Mouse (Mus musculus) liver, postnatal 0 days (tissue): ENCODE measurements around the gene Map3k4. TPM values are rescaled to one million over a fixed set of nuclear protein-coding genes. Genes with fewer than 3 reads are reported as not detected.
"Not testable (repeated sequence)": the region's sequence is repeated elsewhere in the genome, so short reads cannot be mapped to it uniquely, and the experiment has no call there.

Source experiments
- ATAC-seq: fragments of 200-750 bp; cut with Nextera tagmentation; 2 replicates; pipeline ENCODE4 v1.8.0; 2017; ENCODE audit warnings: mild to moderate bottlenecking, moderate library complexity
- DNase-seq: peaks from one replicate; pipeline ENCODE4 v3.0.0-alpha.2; 2016
- H3K27ac ChIP-seq: fragments of 300-500 bp; sonication (generic); 2 replicates; pipeline ENCODE4 v1.5.1; 2014; ENCODE audit warnings: antibody characterized with exemption, moderate library complexity, mild to moderate bottlenecking, low read depth
- H3K27me3 ChIP-seq: fragments of 300-500 bp; sonication (generic); 2 replicates; pipeline ENCODE4 v1.6.1; 2014; ENCODE audit warnings: low read length, control low read depth, mixed read lengths; ENCODE audit not compliant: insufficient read depth
- H3K36me3 ChIP-seq: fragments of 300-500 bp; sonication (generic); replicated peaks from 2 replicates; pipeline ENCODE4 v1.6.1; 2014; ENCODE audit warnings: mild to moderate bottlenecking, control low read depth, low read length, moderate library complexity, mixed read lengths; ENCODE audit not compliant: insufficient read depth
- H3K4me1 ChIP-seq: fragments of 300-500 bp; sonication (generic); 2 replicates; pipeline ENCODE4 v1.6.1; 2014; ENCODE audit warnings: antibody characterized with exemption, mild to moderate bottlenecking, control low read depth; ENCODE audit not compliant: insufficient read depth
- H3K4me2 ChIP-seq: fragments of 300-500 bp; sonication (generic); 2 replicates; pipeline ENCODE4 v1.6.1; 2014; ENCODE audit warnings: low read depth, mild to moderate bottlenecking, low read length, moderate library complexity, mixed read lengths
- H3K4me3 ChIP-seq: fragments of 300-500 bp; sonication (generic); 2 replicates; pipeline ENCODE4 v1.5.1; 2014; ENCODE audit warnings: low read depth, low read length
- H3K9ac ChIP-seq: fragments of 300-500 bp; sonication (generic); replicated peaks from 2 replicates; pipeline ENCODE4 v1.6.1; 2014; ENCODE audit warnings: mild to moderate bottlenecking, moderate library complexity
- H3K9me3 ChIP-seq: fragments of 300-500 bp; sonication (generic); 2 replicates; pipeline ENCODE4 v1.6.1; 2016; ENCODE audit warnings: mild to moderate bottlenecking, control low read depth, low read length, mixed read lengths
- CTCF ChIP-seq: sonication (generic); IDR thresholded peaks from 2 replicates; pipeline ENCODE4 v1.5.1; 2016; ENCODE audit warnings: antibody characterized with exemption, low read depth
- EP300 ChIP-seq: IDR thresholded peaks from 2 replicates; pipeline ENCODE4 v1.6.1; 2016; ENCODE audit warnings: antibody characterized with exemption, low read depth, mild to moderate bottlenecking
- WGBS: fragments of 180-500 bp; shearing (Covaris S2); extraction: QIAGEN DNeasy Blood & Tissue Kit; methylation state at CpG from one replicate; pipeline ENCODE4 v1.1.7; 2014; ENCODE audit not compliant: insufficient replicate concordance; 5-methylcytosine and 5-hydroxymethylcytosine counted together
- polyA plus RNA-seq: library from polyadenylated mRNA; unstranded; fragments of >200 nt; fragmentation: Nextera tagmentation; extraction: Ambion mirVana; gene quantifications from 2 replicates; pipeline ENCODE4 v1.2.1, GENCODE M21; 2015

The Map3k4 gene
- polyA plus RNA-seq, 1 experiment from 2014 or later = 13.0 TPM

- Histone ChIP-seq H3K9ac (no peak overlapping the region), H3K27me3 (no peaks in the 10 kb centered on the region), H3K4me1 (peaks cover 11% of the 10 kb centered on the region), H3K4me3 (no peak overlapping the region), H3K4me2 (peak overlapping the region; percentile 20; the same call in 1 of the 2 replicates), H3K36me3 (no peaks in the 10 kb centered on the region), H3K27ac (peak overlapping the region; percentile 31), H3K9me3 (no peaks in the 10 kb centered on the region)
- peak; percentile 52 for DNase-seq
- peak; percentile 73 for ATAC-seq
- TF ChIP-seq CTCF (no peak), EP300 (no peak)
- 71% methylated on average over 14 of the region's 14 CpGs for WGBS
These were observed 18.4 kb downstream of the Map3k4 start for GRCm38 (mm10) chr17:12300127-12300675.

DNA sequence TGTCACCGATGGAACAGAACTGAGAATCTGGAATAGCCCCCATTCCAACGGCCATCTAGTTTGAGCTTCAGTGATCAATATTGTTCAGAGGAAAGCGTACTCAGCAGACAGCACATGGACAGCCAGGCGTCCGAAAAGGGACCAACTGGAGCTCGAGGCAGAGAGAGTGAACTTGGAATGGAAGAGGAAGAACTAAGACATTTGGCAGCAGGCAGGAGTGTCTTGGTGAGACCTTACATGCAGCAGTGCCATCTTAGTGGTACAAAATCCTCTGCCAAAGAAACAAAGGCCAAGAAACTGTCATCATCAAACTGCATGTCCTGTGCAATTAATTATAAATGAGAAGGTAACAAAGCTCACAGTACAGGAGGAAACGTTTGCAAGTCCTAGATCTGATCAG lies 19.2 kb downstream of the Map3k4 start:
- Histone ChIP-seq H3K4me2 (no peak overlapping the region), H3K27ac (peak overlapping the region; percentile 29; the same call in 1 of the 2 replicates)

GRCm38 (mm10) chr17:12297978-12298377 lies 20.6 kb downstream of the Map3k4 start:
- DNase-seq (no peak), ATAC-seq (no peak)
- H3K4me2 ChIP-seq = no peak overlapping the region
- H3K9me3 ChIP-seq = no peaks in the 10 kb centered on the region
- H3K4me3 ChIP-seq = no peak overlapping the region
- WGBS = 73% methylated on average over 4 of the region's 4 CpGs
- no peaks in the 10 kb centered on the region for H3K27me3 ChIP-seq
- no peak overlapping the region for H3K9ac ChIP-seq
- H3K27ac ChIP-seq = 0 out of 2 replicates have a peak overlapping the region, but pooled peaks have one; percentile 2
- H3K36me3 ChIP-seq = no peaks in the 10 kb centered on the region
- TF ChIP-seq EP300 = no peak
- TF ChIP-seq CTCF = no peak
- peaks cover 11% of the 10 kb centered on the region for H3K4me1 ChIP-seq

More for the DNA sequence above, 19.2 kb downstream of the Map3k4 start:
- TF ChIP-seq EP300 (no peak), CTCF (no peak)
- peaks cover 11% of the 10 kb centered on the region for H3K4me1 ChIP-seq
- ATAC-seq (no peak), DNase-seq (no peak)
- H3K36me3 ChIP-seq = no peaks in the 10 kb centered on the region
- H3K9me3 ChIP-seq = no peaks in the 10 kb centered on the region
- WGBS = 57% methylated on average over 7 of the region's 7 CpGs
- no peak overlapping the region for H3K9ac ChIP-seq
- no peak overlapping the region for H3K4me3 ChIP-seq
- no peaks in the 10 kb centered on the region for H3K27me3 ChIP-seq

DNA sequence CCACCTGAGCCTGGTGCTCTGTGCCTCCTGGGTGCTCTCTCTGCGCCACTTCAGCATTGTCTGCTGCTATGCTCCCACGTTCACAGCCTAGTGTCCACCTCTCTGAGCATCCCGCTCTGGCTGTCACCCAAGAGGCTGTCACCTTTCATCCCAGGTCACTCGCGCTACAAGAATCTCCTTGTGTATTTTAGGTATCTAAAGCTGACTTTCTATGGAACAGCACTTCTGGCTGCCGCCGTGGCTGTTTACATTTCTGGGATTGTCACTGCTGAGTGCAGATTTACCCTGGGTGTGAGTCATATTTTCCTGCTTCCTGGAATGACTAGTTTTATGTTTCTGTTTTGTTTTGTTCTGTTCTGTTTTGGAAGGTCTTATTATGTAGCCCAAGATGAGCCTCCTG lies 21.3 kb downstream of the Map3k4 start:
- ATAC-seq = no peak
- WGBS = 52% methylated on average over 7 of the region's 7 CpGs
- Histone ChIP-seq H3K4me1 (peaks cover 11% of the 10 kb centered on the region), H3K4me3 (no peak overlapping the region), H3K27ac (0 out of 2 replicates have a peak overlapping the region, but pooled peaks have one; percentile 44), H3K27me3 (no peaks in the 10 kb centered on the region), H3K4me2 (no peak overlapping the region; the same call in 1 of the 2 replicates), H3K9ac (no peak overlapping the region), H3K36me3 (no peaks in the 10 kb centered on the region), H3K9me3 (no peaks in the 10 kb centered on the region)
- no peak for DNase-seq
- no peak for TF ChIP-seq CTCF
- no peak for TF ChIP-seq EP300

DNA sequence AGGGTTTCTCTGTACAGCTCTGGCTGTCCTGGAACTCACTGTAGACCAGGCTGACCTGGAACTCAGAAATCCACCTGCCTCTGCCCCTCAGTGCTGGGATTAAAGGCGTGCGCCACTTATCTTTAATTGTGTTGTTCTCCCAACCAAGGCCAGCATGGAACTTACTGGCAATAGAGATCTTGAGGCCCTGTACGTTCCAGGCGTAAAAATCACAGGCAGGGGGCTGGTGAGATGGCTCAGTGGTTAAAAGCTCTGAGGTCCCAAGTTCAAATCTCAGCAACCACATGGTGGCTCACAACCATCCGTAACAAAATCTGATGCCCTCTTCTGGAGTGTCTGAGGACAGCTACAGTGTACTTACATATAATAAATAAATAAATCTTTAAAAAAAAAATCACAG lies 22.7 kb downstream of the Map3k4 start:
- not testable (repeated sequence) for H3K27me3 ChIP-seq, H3K9ac ChIP-seq, H3K9me3 ChIP-seq, H3K27ac ChIP-seq, DNase-seq, H3K4me2 ChIP-seq, ATAC-seq, H3K36me3 ChIP-seq, H3K4me3 ChIP-seq
- 82% methylated on average over 5 of the region's 5 CpGs for WGBS
- peaks cover 11% of the 10 kb centered on the region for H3K4me1 ChIP-seq

DNA sequence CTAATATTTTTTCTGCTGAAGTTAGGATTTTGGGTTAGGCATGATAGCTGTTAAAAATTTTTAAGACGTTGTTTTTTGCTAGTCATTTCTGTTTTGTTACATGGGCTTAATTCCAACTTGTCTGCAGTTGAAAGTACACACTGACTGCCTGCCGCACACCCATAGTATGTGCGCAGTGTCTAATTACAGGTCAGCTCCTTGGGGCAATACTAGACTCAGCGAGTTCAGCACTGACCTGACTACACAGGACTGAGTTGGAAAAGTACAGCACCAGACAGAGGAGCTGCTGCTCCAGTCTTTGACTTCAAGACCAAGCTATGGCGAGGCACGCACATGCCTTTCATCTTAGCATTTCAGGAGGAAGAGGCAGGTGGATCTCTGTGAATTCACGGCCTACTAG lies 24.2 kb downstream of the Map3k4 start:
- H3K27ac ChIP-seq = no peak overlapping the region
- TF ChIP-seq EP300 (no peak), CTCF (no peak)
- DNase-seq = no peak

DNA sequence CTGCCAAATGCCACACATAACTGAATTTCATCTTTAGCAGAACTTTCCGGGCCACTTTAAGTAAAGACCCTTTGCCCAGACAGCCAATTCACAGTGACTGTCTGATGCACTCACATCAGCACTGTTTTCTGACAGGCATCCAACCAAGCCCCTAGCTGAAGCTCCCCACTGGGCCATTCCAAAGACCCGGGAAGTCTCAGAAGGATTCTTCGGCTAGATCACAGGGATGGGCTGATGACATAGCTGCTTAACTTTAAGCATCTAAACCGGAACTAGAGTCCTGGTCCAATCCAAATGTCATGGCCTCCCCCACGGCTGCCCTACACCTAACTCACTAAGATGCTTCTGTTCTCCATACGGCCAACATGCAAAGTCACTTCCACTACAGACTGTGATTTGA lies 25.0 kb downstream of the Map3k4 start:
- no peak for ATAC-seq

More for the DNA sequence above, 24.2 kb downstream of the Map3k4 start:
- Histone ChIP-seq H3K36me3 (no peaks in the 10 kb centered on the region), H3K4me1 (peaks cover 9% of the 10 kb centered on the region), H3K4me2 (no peak overlapping the region), H3K9ac (no peak overlapping the region), H3K9me3 (no peaks in the 10 kb centered on the region), H3K27me3 (no peaks in the 10 kb centered on the region), H3K4me3 (no peak overlapping the region)
- ATAC-seq = no peak
- WGBS = 82% methylated on average over 7 of the region's 7 CpGs

More for the DNA sequence above, 25.0 kb downstream of the Map3k4 start:
- H3K4me2 ChIP-seq = no peak overlapping the region
- no peak overlapping the region for H3K4me3 ChIP-seq
- peaks cover 6% of the 10 kb centered on the region; the same call in 1 of the 2 replicates for H3K4me1 ChIP-seq
- H3K36me3 ChIP-seq = no peaks in the 10 kb centered on the region
- WGBS = 76% methylated on average over 6 of the region's 6 CpGs
- H3K9me3 ChIP-seq = no peaks in the 10 kb centered on the region
- no peak for TF ChIP-seq EP300
- no peak for TF ChIP-seq CTCF
- no peak overlapping the region for H3K27ac ChIP-seq
- H3K27me3 ChIP-seq = no peaks in the 10 kb centered on the region
- no peak for DNase-seq
- no peak overlapping the region for H3K9ac ChIP-seq
